Mouse (Mus musculus) forebrain, embryonic 15.5 days (tissue): ENCODE data around the gene Zfp787. TPM values are rescaled to one million over a fixed set of nuclear protein-coding genes. Genes with fewer than 3 reads are reported as not detected.

Experiments
- polyA plus RNA-seq: library from polyadenylated mRNA; unstranded; fragments of >200 nt; fragmentation: Nextera tagmentation; extraction: Ambion mirVana; gene quantifications from 2 replicates; pipeline ENCODE4 v1.2.1, GENCODE M21; 2015

Zfp787 gene
- polyA plus RNA-seq, 1 experiment from 2014 or later = 23.7 TPM

Other genes with a start within 250 kb of the Zfp787 start
- not detected in 2 replicates for gene Vmn1r65, start 145.0 kb downstream of the Zfp787 start, polyA plus RNA-seq
- not detected in 2 replicates for gene Nlrp4c, start 110.8 kb downstream of the Zfp787 start, polyA plus RNA-seq
- gene Zfp444, start 16.2 kb upstream of the Zfp787 start, polyA plus RNA-seq = 111 and 112 TPM in 2 replicates
- gene Galp, start 41.1 kb upstream of the Zfp787 start, polyA plus RNA-seq = not detected in 2 replicates
- not detected in 2 replicates for gene Zscan5b, start 66.3 kb upstream of the Zfp787 start, polyA plus RNA-seq
- 0.38 TPM in 1 of 2 replicates, not detected in the other for gene Epp13, start 96.7 kb upstream of the Zfp787 start, polyA plus RNA-seq
- gene Zfp667, start 130.6 kb upstream of the Zfp787 start, polyA plus RNA-seq = 15.2 and 15.8 TPM in 2 replicates
- gene Zfp583, start 175.3 kb upstream of the Zfp787 start, polyA plus RNA-seq = 12.3 and 13.8 TPM in 2 replicates
- gene Gm3854, start 187.8 kb upstream of the Zfp787 start, polyA plus RNA-seq = 5.7 and 6.0 TPM in 2 replicates
- 4.5 and 4.6 TPM in 2 replicates for gene Zfp78, start 207.3 kb upstream of the Zfp787 start, polyA plus RNA-seq
- gene Zfp28, start 227.3 kb upstream of the Zfp787 start, polyA plus RNA-seq = 21.5 and 23.3 TPM in 2 replicates
- gene Smim17, start 242.7 kb upstream of the Zfp787 start, polyA plus RNA-seq = 2.6 and 3.4 TPM in 2 replicates